Mouse (Mus musculus) ovary, postnatal 36 days (tissue): ENCODE measurements around the gene Fau.
A peak's percentile ranks its signal among the peaks of the same experiment; 100 is the strongest.
"Not testable (repeated sequence)": the region's sequence is repeated elsewhere in the genome, so short reads cannot be mapped to it uniquely, and the experiment has no call there.

Experiments
- DNase-seq: peaks from one replicate; pipeline ENCODE4 v3.0.0; 2022; ENCODE audit warnings: low spot score, mixed read lengths

Gene Fau

DNA sequence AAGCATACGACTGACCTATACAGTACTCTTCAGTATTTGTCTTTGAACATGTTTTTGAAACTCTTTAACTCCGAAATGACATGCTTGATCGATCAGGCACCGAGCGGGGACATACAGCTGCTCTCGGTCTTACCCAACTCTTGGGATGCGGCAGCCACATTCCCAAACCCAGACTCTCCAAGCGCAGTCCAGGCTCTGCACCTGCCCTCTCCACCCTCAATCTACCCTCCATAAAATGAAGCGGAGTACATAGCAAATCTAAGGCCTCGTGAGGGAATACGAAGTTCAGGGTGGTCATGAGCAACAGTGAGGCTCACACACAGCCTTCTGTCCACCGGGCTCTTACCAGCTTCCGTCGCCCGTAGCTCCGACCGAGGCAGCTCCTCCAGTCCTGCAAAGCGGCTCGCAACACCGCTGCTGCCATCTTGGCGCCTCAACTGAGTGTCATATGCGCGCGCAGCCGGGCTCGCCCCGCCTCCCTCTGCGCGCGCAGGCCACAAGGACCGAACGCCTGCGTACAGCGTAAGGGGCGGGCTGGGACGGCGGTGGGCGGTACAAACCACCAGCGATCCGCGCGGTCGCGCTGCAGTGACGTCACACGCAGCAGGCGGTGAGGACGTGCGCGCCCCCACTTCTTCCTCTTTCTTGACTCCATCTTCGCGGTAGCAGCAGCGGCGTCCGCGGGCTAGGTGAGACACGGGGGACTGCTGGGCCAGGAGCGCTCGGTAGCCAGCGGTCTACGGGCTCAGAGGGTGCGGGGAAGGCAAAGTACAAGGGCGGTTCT lies at the start of gene Fau, which contains the start of gene Mrpl49:
TSS of gene Fau (plus strand) at position 532 of the 784 bp plus-strand sequence.
TSS of gene Mrpl49 (minus strand) at position 473 of the 784 bp plus-strand sequence.
- DNase-seq, result peak; percentile 99

DNA sequence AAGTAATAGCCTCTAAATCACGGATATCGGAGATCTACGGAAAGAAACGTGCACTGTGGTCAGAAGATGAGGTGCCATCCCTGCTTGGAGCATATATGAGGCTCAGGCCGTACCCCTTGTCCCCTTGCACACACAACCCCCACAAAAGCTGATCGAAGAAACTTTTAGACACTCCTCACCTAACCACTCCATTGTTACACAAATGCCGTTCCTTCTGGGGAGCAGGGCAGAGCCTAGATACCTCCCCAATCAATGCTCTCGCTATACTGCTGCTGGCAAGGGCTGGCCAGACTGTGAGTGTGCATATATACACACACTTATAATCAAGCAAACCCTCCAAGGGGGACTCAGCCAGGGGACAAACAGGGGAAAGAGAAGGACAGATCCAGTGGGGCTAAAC lies 48.5 kb upstream of the Fau start:
- DNase-seq, result no peak

DNA sequence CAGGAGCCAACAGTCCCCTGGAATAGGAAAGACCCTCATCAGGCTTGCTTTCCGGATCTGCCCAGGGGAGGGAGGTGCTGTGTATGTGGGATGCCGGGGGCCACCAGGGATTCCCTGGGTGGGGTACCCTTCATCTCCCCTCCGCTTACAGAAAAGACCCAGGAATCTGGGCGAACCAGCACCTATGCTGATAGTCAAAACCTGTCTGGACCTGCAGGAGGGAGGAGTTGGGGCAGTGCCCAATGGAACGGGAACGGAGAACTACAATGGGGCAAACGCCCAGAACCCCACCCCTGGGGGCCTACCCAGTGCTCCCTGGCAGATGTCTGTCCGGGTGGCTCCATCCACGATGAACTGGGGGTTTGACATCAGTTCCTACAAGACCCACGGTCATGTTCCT lies 44.0 kb upstream of the Fau start:
- no peak for DNase-seq

DNA sequence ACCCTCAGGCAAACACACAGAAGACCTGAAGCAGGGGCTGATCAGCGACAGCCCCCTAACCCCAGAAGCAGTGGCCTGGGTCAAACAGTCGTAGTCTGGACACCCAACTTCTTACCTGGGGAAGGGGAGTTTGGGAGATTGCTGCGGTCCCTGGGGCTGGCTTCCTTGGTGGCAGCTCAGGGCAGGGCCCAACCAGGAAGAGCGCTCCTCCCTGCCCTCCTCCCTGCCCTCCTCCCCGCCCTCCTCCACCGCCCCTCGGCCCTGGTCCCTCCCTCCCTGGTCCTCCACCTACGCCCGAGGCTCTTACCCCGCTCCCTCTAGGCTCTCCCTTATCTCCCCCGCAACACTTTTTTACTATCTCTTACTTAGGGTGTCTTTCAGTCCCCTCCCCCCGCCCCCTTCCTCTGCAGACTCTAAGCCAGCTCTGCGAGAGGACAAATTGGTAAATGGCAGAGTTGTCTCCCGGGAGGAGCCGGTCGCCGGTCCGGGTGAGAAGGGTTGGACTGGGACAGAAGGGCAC lies 42.6 kb upstream of the Fau start:
- DNase-seq, result peak; percentile 55

DNA sequence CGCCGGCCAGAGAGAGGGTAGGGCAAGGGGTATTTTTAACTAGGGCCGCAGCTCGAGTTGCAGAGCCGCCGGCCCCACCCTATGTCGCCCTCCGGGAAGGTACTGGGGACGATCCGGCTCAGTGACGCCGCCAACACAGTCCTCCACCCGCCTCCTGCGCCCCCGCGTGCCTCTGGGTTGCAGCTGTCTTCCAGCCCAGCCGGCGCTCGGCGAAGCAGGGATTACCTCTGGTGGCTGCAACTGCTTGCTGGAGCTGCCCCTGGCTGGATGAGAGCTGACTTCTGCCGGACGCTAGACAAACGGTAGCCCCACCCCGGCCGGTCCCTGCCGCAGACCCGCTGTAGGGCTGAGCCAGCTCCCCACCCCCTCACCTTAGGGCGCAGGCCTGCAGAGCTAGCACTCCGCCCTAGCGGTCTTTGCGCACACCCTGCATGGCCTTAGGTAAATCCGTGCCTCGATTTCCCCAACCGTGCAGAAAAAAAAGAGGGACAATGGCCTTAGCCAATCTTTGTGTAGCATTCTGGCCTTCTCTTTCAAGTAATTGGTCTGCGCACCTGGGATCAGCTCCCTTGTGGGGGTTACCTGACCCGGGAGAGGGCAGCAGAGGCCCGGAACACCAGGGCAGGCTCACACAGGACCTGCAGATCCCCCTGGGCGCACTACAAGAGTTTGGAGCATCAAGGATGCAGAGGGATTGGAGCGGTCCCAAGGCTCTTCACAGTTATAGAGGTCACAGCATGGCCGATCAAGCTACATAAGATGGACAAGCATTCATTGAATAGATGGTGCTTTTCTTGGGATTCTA lies 41.9 kb upstream of the Fau start, which contains the start of gene Capn1:
TSS of gene Capn1 (minus strand) at position 387 of the 805 bp plus-strand sequence.
- peak; percentile 77 for DNase-seq

DNA sequence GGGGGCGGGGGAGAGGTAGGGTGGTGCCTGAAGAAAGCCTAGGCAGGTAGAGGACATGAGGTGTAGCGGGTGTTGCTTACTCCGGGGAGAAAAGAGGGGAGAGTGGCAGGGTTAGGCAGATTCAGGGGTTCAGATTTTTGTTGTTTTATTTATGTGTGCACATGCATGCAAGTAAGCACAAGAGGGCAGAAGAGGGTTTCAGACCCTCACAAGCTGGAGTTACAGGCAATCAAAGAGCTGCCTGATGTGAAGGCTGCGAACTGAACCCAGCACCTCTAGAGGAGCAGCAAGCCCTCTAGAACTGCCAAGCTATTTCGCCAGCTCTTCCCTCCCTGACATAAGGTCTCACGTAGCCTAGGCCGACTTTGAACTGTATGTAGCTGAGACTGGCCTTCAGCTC lies 41.1 kb upstream of the Fau start:
- DNase-seq, result no peak

DNA sequence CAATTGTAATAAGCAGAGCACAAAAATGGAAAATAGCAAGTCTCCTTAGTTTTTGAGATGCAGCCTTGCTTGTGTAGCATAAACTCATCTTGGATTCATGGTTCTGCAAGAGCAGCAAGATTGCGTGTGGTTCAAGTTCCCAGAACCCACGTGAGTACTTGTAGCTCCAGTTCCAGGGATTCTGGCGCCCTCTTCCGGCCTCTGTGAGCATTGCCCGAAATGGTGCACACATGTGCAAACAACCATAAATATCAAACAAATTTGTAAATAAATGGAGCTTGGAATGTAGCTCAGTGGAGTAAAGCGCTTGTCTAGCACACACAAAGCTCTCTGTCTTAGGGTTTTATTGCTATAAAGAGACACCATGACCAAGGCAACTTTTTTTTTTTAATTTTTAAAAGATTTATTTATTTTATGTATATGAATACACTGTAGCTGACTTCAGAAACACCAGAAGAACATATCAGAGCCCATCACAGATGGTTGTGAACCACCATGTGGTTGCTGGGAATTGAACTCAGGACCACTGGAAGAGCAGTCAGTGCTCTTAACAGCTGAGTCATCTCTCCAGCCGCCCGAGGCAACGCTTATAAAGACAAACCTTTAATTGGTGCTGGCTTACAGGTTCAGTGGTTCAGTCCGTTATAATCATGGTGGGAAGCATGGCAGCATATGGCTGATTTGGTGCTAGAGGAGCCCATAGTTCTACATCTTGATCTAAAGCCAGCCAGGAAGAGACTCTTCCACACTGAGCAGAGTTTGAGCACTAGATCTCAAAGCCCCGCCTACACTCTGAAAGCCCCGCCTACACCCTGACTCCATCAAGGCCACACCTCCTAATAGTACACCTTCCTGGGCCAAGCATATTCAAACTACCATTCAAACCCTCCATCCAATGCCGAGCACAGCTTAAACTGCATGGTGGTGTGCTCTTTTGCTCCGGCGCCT lies 39.2 kb upstream of the Fau start:
- peak; percentile 82 for DNase-seq

DNA sequence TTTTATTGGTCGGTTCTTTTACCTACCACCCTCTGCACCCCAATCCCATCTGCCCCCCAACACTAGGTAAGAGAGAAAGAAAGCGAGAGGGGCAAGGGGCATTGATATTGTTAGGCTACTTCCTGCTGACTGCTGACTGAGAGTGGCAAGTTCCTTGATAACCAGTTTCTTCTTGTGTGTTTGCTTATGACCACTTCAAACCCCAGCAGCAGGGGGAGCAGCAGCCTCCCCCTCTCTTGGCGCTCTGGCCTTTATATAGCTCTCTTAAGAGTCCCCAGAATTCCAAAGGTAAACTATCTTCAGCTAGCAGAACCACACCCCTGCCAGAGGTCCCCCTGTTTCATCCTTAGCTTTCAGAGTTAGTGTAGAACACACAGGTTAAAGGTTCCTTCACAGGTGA lies 37.4 kb upstream of the Fau start:
- no peak for DNase-seq

DNA sequence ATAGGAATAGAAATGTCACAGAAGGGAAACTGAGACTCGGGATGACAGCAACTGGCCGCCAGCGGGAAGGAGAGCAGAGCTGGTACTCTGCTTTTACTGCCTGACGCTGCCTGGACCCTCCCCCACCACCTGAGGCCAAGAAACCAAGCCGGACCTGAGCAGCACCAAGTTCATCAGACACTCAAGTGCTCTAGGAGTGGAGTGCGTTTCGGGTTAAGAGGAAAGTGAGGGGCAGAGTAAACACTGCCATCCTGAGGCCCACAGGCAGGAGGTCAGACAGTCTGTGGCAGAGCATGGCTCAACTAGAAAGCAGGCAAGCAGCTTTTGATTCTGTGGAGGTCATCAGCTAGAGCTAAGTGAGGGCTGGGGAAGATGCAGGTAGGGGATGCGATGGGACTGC lies 34.6 kb upstream of the Fau start:
- DNase-seq, result no peak

DNA sequence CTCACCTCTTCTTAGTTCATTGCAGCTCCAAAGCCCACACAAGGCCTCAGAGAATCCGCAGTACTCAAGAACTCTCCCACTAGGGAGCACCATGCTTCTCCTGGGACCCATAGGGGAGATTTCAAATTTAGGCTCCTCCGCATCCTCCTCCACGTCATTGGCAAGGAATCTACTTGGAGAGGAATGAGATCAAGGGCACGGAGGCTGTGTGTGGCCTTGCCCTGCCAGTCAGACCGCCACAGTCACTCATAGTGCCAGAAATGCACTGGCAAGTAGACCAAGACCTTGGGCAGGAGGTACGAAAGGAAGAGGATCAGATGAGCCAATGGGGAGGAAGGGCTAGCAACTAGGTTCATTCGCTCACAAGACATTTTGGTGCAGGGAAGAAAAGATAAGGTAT lies 33.7 kb upstream of the Fau start:
- DNase-seq, result peak; percentile 17

DNA sequence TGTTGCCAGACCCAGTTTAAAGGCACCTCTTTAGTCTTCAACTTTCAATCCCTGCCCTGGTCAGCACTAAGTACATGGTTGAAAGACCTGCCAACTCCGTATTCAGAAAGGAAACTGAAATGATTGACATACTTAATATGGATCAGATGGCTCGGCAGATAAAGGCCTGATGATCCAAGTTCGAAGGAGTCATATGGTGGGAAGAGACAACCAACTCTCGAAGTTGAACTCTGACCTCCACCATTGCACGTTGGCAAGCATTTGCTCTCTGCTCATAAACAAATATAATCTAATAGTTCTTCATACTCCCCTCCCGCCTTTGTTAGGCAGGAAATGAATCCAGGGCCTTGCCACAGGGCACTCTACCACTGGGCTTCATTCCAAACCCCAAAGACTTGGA lies 28.7 kb upstream of the Fau start:
- DNase-seq, result no peak

DNA sequence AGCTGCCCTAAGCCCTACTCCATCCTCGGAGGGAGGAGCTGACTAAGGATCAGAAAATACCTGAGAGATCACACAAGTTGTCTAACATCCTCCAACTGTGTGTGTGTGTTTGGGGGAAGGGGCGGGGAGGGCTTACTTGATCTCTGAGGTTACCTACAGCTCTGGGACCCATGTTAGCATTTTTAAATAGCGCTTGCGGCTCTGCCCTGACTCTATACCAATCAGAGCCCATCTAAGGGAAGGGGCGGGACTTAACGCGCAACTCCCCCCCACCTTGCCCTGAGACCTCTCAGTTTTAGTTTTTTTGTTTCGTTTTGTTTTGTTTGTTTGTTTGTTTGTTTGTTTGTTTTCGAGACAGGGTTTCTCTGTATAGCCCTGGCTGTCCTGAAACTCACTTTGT lies 28.2 kb upstream of the Fau start:
- no peak for DNase-seq

DNA sequence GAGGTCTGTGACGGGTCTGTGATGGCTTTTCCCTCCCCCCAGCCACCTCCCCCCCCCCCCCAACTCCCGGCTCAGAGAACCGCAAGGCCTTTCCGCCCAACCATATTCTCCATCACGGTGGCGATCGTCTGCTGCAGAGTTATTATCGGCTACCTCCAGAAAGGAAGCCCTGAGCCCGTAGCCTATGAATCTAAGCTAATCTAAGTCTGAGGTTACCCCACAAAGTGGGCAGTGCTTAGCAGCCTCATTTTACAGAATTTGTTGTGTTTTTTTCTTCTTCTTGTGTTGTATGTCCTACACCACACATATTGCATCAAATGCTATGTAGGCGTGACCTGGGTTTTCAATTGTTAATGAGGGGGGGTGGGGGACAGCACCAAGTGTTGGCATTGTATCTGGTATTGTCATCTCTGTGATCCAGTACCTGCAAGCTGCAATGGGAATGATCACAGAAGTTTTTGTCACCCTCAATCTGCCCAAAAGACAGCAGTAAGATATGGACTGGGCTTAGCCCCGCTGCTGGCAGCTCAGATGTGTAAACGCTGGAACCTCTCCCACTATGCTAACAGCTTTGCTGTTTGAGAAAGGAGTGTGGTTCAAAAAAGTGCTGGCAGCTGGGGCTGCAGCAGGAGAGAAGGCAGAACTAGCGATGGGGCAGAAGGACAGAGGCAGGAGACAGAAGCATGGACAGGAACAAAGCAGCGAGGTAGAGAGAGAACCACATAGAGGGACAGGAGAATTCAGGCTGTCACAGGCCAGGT lies 26.9 kb upstream of the Fau start:
- no peak for DNase-seq

DNA sequence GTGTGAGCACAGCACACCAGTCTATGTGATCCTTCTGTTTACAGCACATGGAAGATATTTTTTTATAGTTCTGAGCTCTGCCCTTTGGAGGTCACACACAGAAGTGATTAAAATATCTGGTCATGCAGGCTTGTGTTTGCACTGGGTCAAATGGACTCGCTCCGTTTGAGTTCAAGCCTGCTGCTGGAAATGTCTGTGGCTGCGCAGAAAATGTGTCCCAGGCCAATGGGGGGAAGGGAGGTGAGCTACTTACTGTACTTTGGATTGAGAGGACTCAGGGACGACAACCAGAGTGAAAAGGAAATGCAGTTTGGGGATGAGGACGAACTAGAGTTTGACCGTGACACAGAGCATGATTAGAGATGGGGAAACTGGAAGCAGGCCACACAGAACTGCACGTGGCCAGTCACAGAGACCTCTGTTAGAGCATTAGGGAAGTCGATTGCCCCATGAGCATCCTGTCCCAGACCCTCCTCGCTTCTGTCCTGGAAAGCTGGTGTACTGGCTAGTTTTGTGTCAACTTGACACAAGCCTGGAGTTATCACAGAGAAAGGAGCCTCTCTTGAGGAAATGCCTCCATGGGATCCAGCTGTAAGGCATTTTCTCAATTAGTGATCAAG lies 21.6 kb upstream of the Fau start:
- no peak for DNase-seq

DNA sequence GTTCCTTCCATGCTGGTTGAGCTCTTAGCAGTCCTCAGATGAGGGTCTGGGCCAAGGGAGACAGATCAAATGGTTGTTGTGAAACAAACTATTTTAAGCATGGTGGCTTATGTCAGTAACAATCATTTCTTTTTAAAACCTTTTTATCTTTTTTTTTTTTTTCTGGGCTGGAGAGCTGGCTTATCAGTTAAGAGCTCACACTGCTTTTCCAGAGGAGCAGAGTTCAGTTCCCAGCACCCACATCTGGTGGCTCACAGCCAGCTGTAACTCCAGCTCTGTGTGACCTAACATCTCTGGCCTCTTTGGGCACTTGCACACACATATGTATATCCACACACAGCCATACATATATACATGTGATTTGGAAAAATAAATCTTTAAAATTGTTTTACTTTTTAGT lies 19.9 kb upstream of the Fau start:
- no peak for DNase-seq

DNA sequence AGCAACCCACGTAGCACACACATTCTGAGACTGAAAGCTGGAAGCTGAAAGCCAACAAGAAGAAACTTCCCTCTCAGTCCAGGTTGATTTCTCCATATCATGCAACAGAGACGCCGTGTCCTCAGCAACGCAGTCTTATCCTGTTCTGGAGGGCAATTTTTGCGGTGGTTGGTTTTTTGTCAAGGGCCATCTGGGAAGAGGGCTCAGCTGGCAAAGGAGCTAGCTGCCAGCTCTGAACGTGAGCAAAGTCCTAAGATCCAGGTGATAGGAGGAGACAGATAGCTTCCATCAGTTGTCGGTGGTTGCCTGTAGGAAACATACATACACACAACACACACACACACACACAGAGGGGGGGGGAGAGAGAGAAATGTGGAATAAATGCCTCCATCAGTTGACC lies 19.3 kb upstream of the Fau start:
- no peak for DNase-seq

DNA sequence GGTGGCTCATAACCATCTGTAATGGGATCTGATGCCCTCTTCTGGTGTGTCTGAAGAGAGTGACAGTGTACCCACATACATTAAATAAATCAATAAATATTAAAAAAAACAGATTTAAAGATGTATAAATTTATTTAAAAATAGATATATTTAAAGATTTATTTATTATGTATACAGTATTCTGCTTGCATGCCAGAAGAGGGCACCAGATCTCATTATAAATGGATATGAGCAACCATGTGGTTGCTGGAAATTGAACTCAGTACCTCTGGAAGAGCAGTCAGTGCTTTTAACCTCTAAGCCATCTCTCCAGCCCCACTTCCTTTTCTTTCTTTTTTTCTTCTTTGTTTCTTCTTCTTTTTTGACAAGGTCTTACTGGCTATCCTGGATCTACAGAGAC lies 17.6 kb upstream of the Fau start:
- no peak for DNase-seq

DNA sequence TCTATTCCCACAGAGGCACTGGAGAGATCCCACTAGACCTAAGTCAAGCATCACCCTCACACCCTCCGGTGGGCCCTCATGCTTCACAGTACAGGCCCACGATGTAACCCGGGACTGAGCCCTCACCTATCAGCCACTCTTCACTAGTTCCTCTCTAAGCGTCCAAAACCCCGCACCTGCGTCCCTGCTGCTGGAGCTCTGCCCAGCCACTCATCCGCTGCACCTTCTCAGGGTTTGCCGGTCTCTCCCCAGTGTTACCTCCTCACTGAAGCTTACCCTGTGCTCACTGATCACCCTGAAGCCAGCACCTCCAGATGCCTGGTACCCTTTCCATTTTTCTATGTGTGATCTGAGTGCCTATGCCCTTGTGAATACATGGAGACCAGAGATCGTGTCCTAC lies 15.4 kb upstream of the Fau start:
- no peak for DNase-seq

DNA sequence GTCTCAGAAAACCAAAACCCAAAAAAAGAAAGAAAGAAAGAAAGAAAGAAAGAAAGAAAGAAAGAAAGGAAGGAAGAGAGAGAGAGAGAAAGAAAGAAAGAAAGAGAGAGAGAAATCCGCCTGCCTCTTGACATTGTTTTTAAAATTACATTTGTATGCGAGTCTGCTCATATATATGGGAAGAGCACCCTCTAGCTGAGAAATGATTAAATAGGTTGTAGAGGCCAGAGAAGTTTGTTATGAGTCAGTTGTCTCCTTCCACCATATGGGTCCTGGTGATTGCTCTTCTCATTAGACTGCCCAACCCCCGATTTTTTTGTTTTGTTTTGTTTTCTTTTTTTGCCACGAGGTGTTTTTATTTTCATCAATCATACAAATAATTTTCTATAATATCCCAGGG lies 13.5 kb upstream of the Fau start:
- not testable (repeated sequence) for DNase-seq

DNA sequence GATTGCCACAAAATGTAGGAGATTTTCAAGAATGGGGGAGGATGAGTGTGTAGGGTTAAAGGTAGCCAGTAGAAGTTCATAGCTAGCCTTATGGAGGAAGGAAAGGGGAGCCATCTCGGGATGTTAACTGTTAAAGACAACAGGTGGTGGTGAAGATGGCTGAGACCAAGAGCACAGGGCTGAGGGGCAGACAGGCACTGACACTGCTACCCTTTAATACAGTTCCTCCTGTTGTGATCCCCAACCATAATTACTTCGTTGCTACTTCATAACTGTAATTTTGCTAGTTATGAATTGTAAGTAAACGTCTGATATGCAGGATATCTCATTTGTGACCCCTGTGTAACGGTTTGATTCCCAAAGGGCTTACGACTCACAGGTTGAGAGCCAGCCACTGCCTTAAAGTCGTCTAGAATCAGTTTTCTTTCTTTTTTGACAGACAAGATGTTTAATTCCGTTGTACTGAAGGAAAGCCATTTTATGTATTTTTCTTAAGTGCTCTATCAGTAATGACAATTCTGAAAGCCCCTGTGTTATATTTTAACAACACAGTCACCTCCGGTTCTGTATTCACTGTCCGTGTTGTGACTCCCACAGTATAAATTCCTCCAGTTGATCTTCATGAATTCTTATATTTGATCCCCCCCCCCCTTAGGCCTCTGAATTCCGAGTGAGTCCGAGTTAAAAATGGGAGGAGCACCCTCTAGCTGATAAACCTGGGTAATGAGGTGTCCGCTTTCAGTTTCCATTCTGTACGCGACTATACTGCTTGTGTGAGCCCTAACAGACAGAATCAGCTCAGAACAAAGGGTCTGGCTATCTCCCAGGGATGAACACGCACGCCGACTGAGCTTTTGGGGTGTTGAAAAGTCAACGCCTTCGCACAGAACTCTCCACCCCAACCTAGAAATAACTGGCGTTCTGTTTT lies 12.0 kb upstream of the Fau start:
- no peak for DNase-seq
